Mouse (Mus musculus) lung, embryonic 14.5 days (tissue): ENCODE results near the gene Smad9. TPM values are rescaled to one million over a fixed set of nuclear protein-coding genes. Genes with fewer than 3 reads are reported as not detected.

Experiments
- ATAC-seq: fragments of 200-750 bp; cut with Nextera tagmentation; 2 replicates; pipeline ENCODE4 v1.8.0; 2017; ENCODE audit warnings: mild to moderate bottlenecking, moderate TSS enrichment, moderate library complexity; ENCODE audit not compliant: insufficient read depth
- DNase-seq: peaks from one replicate; pipeline ENCODE4 v3.0.0-alpha.2; 2015
- H3K27ac ChIP-seq: fragments of 300-500 bp; sonication (generic); 2 replicates; pipeline ENCODE4 v1.5.1; 2014; ENCODE audit warnings: low read depth, mild to moderate bottlenecking, moderate library complexity
- H3K27me3 ChIP-seq: fragments of 300-500 bp; sonication (generic); 2 replicates; pipeline ENCODE4 v1.6.1; 2014; ENCODE audit warnings: low read length, control low read depth; ENCODE audit not compliant: insufficient read depth
- H3K36me3 ChIP-seq: fragments of 300-500 bp; sonication (generic); 2 replicates; pipeline ENCODE4 v1.6.1; 2014; ENCODE audit warnings: control low read depth; ENCODE audit not compliant: insufficient read depth
- H3K4me1 ChIP-seq: fragments of 300-500 bp; sonication (generic); 2 replicates; pipeline ENCODE4 v1.6.1; 2014; ENCODE audit warnings: antibody characterized with exemption, control low read depth; ENCODE audit not compliant: insufficient read depth
- H3K4me2 ChIP-seq: fragments of 300-500 bp; sonication (generic); 2 replicates; pipeline ENCODE4 v1.6.1; 2014; ENCODE audit warnings: mild to moderate bottlenecking
- H3K4me3 ChIP-seq: fragments of 300-500 bp; sonication (generic); 2 replicates; pipeline ENCODE4 v1.5.1; 2014; ENCODE audit warnings: low read depth, low read length
- H3K9ac ChIP-seq: fragments of 300-500 bp; sonication (generic); 2 replicates; pipeline ENCODE4 v1.6.1; 2014
- H3K9me3 ChIP-seq: fragments of 300-500 bp; sonication (generic); 2 replicates; pipeline ENCODE4 v1.6.1; 2016; ENCODE audit warnings: low read depth, low read length, control low read depth
- CTCF ChIP-seq: IDR thresholded peaks from 2 replicates; pipeline ENCODE4 v1.5.1; 2016; ENCODE audit warnings: antibody characterized with exemption, low read depth
- WGBS: fragments of 180-500 bp; shearing (Covaris S2); extraction: QIAGEN DNeasy Blood & Tissue Kit; methylation state at CpG from one replicate; pipeline ENCODE4 v1.1.7; 2014; 5-methylcytosine and 5-hydroxymethylcytosine counted together
- polyA plus RNA-seq: library from polyadenylated mRNA; unstranded; fragments of >200 nt; fragmentation: Nextera tagmentation; extraction: Ambion mirVana; gene quantifications from 2 replicates; pipeline ENCODE4 v1.2.1, GENCODE M21; 2014

Smad9 gene
- polyA plus RNA-seq, 1 experiment from 2014 or later = 2.4 TPM

GRCm38 (mm10) chr3:54766034-54766433, 10.7 kb downstream of the Smad9 start:
- no peak overlapping the region for H3K9ac ChIP-seq
- no peak for TF ChIP-seq CTCF
- H3K4me2 ChIP-seq = peak overlapping the region; percentile 32; the same call in 1 of the 2 replicates
- peak; percentile 69 for DNase-seq
- 40% methylated on average over 14 of the region's 14 CpGs for WGBS
- ATAC-seq = no peak
- peak overlapping the region; percentile 42; the same call in 1 of the 2 replicates for H3K27ac ChIP-seq
- H3K4me3 ChIP-seq = no peak overlapping the region
- H3K27me3 ChIP-seq = no peaks in the 10 kb centered on the region
- H3K36me3 ChIP-seq = no peaks in the 10 kb centered on the region
- no peaks in the 10 kb centered on the region for H3K9me3 ChIP-seq
- 0 out of 2 replicates have a peak, but pooled peaks cover 6% of the 10 kb centered on the region for H3K4me1 ChIP-seq

- Histone ChIP-seq H3K9me3 (no peaks in the 10 kb centered on the region), H3K27ac (no peak overlapping the region), H3K4me1 (0 out of 2 replicates have a peak, but pooled peaks cover 2% of the 10 kb centered on the region), H3K27me3 (no peaks in the 10 kb centered on the region), H3K4me2 (no peak overlapping the region; the same call in 1 of the 2 replicates), H3K9ac (no peak overlapping the region), H3K36me3 (no peaks in the 10 kb centered on the region), H3K4me3 (no peak overlapping the region)
- DNase-seq = no peak
- ATAC-seq = no peak
- TF ChIP-seq CTCF = no peak
- 65% methylated on average over 5 of the region's 5 CpGs for WGBS
These were observed 11.4 kb downstream of the Smad9 start for GRCm38 (mm10) chr3:54766811-54767210.

GRCm38 (mm10) chr3:54768592-54768991, 13.2 kb downstream of the Smad9 start:
- no peaks in the 10 kb centered on the region for H3K36me3 ChIP-seq
- no peak overlapping the region for H3K4me2 ChIP-seq
- H3K9ac ChIP-seq = no peak overlapping the region
- WGBS = 81% methylated on average over 8 of the region's 8 CpGs
- no peaks in the 10 kb centered on the region; the same call in 1 of the 2 replicates for H3K9me3 ChIP-seq
- no peak overlapping the region for H3K4me3 ChIP-seq
- TF ChIP-seq CTCF = no peak
- peak; percentile 40 for DNase-seq
- H3K27ac ChIP-seq = no peak overlapping the region
- ATAC-seq = no peak
- no peaks in the 10 kb centered on the region for H3K27me3 ChIP-seq
- no peaks in the 10 kb centered on the region for H3K4me1 ChIP-seq

- Histone ChIP-seq H3K36me3 (no peaks in the 10 kb centered on the region), H3K27ac (no peak overlapping the region), H3K4me3 (no peak overlapping the region), H3K9ac (no peak overlapping the region), H3K27me3 (no peaks in the 10 kb centered on the region), H3K4me2 (no peak overlapping the region), H3K4me1 (no peaks in the 10 kb centered on the region), H3K9me3 (no peaks in the 10 kb centered on the region; the same call in 1 of the 2 replicates)
- TF ChIP-seq CTCF = no peak
- peak; percentile 34 for DNase-seq
- WGBS = 61% methylated on average over 17 of the region's 17 CpGs
- ATAC-seq = no peak
These were observed 14.2 kb downstream of the Smad9 start for GRCm38 (mm10) chr3:54769349-54770275.

- H3K4me2 ChIP-seq = no peak overlapping the region
- H3K9me3 ChIP-seq = no peaks in the 10 kb centered on the region; the same call in 1 of the 2 replicates
- no peak for DNase-seq
- 78% methylated on average over 6 of the region's 6 CpGs for WGBS
- no peaks in the 10 kb centered on the region for H3K4me1 ChIP-seq
- H3K27ac ChIP-seq = no peak overlapping the region
- no peak overlapping the region for H3K9ac ChIP-seq
- 0 out of 2 replicates have a peak, but pooled peaks have one; percentile 18 for TF ChIP-seq CTCF
- ATAC-seq = no peak
- no peaks in the 10 kb centered on the region for H3K36me3 ChIP-seq
- H3K4me3 ChIP-seq = no peak overlapping the region
- H3K27me3 ChIP-seq = no peaks in the 10 kb centered on the region
These were observed 18.2 kb downstream of the Smad9 start for GRCm38 (mm10) chr3:54773613-54774012.

GRCm38 (mm10) chr3:54775989-54776631, 20.7 kb downstream of the Smad9 start:
- no peak for DNase-seq
- Histone ChIP-seq H3K4me2 (no peak overlapping the region), H3K4me3 (no peak overlapping the region), H3K4me1 (no peaks in the 10 kb centered on the region), H3K36me3 (no peaks in the 10 kb centered on the region), H3K27ac (no peak overlapping the region), H3K9me3 (no peaks in the 10 kb centered on the region; the same call in 1 of the 2 replicates), H3K27me3 (no peaks in the 10 kb centered on the region), H3K9ac (no peak overlapping the region)
- WGBS = 66% methylated on average over 7 of the region's 7 CpGs
- no peak for ATAC-seq
- no peak for TF ChIP-seq CTCF

GRCm38 (mm10) chr3:54790601-54791000, 35.2 kb downstream of the Smad9 start:
- Histone ChIP-seq H3K9me3 (peaks cover 4% of the 10 kb centered on the region; the same call in 1 of the 2 replicates), H3K4me3 (no peak overlapping the region), H3K4me2 (no peak overlapping the region), H3K27me3 (no peaks in the 10 kb centered on the region), H3K9ac (no peak overlapping the region), H3K4me1 (no peaks in the 10 kb centered on the region), H3K27ac (no peak overlapping the region), H3K36me3 (peaks cover 17% of the 10 kb centered on the region; the same call in 1 of the 2 replicates)
- ATAC-seq (no peak), DNase-seq (no peak)
- no peak for TF ChIP-seq CTCF
- 66% methylated on average over 2 of the region's 2 CpGs for WGBS
